Mouse (Mus musculus) left cerebral cortex, adult 2 months (tissue): ENCODE measurements at regions not wholly inside any gene's neighbourhood (a gene's known extent, or its start where the extent isn't known, plus 50 kb on each side); places are given as distances from the start of the nearest gene placed in this dataset.

Source experiments
- DNase-seq, 2 experiments: peaks; one replicate each; pipeline ENCODE4 v3.0.0; 2021 to 2022; ENCODE audit warnings: low spot score in 2 of 2, mixed read lengths in 1 of 2; ENCODE audit errors: extremely low spot score in 1 of 2
- H3K27ac ChIP-seq: fragments of 200-600 bp; 2 replicates; pipeline ENCODE4 v1.8.1; 2022
- H3K4me3 ChIP-seq: fragments of 200-600 bp; 2 replicates; pipeline ENCODE4 v1.8.1; 2022
- CTCF ChIP-seq: fragments of 200-600 bp; IDR thresholded peaks from 2 replicates; pipeline ENCODE4 v1.8.1; 2022; ENCODE audit warnings: antibody characterized with exemption, mild to moderate bottlenecking, moderate library complexity
- intact Hi-C: fragments of 180-260 bp; cut with DNase I; formaldehyde crosslinking; loops from one replicate; pipeline ENCODE4 v1.15.1; 2025

DNA sequence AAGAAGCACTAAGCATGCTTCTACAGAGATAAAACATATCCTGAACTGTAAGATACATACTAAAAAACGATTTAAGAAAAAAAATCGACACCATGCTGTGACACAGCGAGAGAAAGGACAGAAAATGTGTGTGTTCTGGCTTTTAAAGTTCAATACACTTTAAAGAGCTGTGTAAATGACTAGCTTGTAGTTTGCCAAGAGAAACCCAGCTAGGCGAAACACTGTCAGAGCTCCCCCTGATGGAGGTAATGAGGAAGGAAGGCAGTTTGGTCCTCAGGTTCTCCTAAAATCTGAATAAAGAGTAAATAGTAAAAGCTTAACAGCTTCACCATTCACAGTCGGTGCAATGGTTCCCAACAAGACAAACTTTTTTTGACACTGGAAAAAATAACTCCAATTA lies 67.1 kb upstream of the Gabrg2 start:
- peak; percentile 79 for TF ChIP-seq CTCF
- intact Hi-C loops: loop anchor here (1.0 to 10.0 kb wide), 5 partner anchors 630 to 1293 kb away; no protein-coding TSS in a partner anchor
- no peak overlapping the region for H3K4me3 ChIP-seq
- no peak overlapping the region for H3K27ac ChIP-seq
- peak; percentile 40 to 49 for DNase-seq

DNA sequence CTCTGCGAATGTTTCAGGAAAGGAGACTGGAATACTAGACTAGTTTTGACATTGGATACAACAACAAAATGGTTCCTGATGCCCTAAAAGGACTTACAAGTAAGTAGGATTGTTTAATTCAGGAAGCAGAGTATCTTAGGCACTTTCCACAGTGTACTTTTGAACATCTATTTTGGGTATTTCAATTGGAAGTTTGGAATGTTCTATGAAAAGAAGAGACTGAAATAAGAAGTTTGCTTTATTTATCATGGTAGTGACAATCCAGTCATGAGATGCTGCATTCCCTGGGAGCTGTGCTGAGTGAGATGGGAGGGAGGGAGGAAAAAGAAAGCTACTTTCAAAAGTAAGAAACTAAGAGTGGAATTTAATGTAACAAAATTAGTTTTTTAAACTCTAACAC lies 50.9 kb upstream of the Gabrg2 start:
- Histone ChIP-seq H3K4me3 (no peak overlapping the region), H3K27ac (peak overlapping the region; percentile 54; the same call in 1 of the 2 replicates)
- intact Hi-C loops: loop anchor here (10.0 kb wide), 1 partner anchor 397 kb away; no protein-coding TSS in a partner anchor
- no peak for DNase-seq
- TF ChIP-seq CTCF: no peak
